Mouse (Mus musculus) ES-Bruce4 (cell line): ENCODE results near the gene Rtkn.

Experiments used
- CTCF ChIP-seq: IDR thresholded peaks from one replicate; pipeline ENCODE4 v1.8.1; 2011; ENCODE audit warnings: low read depth, low read length
- POLR2A ChIP-seq: IDR thresholded peaks from one replicate; pipeline ENCODE4 v1.8.1; 2011; ENCODE audit warnings: low read length; ENCODE audit not compliant: insufficient read depth

DNA sequence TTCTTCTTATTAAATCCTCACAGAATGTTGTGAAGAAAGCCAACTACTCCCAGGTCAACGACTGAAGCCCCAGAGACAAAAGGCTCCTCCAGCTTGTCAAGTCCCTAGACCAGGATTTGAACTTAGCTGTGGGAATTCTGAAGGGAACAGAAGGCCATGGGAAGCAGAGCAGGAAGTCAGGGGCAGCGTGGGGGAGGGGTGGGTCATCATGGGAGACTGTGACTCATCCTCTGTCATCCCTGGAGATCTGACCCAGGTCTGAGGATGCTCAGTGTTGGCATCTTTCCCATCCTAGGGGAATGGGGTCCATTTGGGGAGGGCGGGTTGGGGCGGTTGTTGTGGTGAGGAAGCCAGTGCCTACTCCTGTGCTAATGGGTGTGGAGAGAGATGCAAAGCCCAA, 6.4 kb downstream of the Rtkn start:
- TF ChIP-seq CTCF (no peak), POLR2A (no peak)
